Mouse (Mus musculus) testis, adult 2 months (tissue): ENCODE results near the gene Maml3. TPM values are rescaled to one million over a fixed set of nuclear protein-coding genes. Genes with fewer than 3 reads are reported as not detected.
A peak's percentile ranks its signal among the peaks of the same experiment; 100 is the strongest.

Experiments
- H3K27ac ChIP-seq: fragments of 200-500 bp; 2 replicates; pipeline ENCODE4 v1.5.1; 2012; ENCODE audit warnings: low read depth, low read length; ENCODE audit not compliant: control insufficient read depth, insufficient read depth
- H3K27me3 ChIP-seq: fragments of 200-500 bp; 2 replicates; pipeline ENCODE4 v1.6.1; 2012; ENCODE audit warnings: mild to moderate bottlenecking, low read length, moderate library complexity; ENCODE audit not compliant: control insufficient read depth, insufficient read depth
- H3K36me3 ChIP-seq: fragments of 200-500 bp; 2 replicates; pipeline ENCODE4 v1.6.1; 2012; ENCODE audit warnings: mild to moderate bottlenecking, low read length; ENCODE audit not compliant: control insufficient read depth, insufficient read depth
- H3K4me1 ChIP-seq: fragments of 200-500 bp; 2 replicates; pipeline ENCODE4 v1.6.1; 2012; ENCODE audit warnings: low read length; ENCODE audit not compliant: control insufficient read depth, insufficient read depth
- H3K4me3 ChIP-seq: fragments of 200-500 bp; 2 replicates; pipeline ENCODE4 v1.5.1; 2012; ENCODE audit warnings: low read depth, mild to moderate bottlenecking, low read length, moderate library complexity, mixed read lengths; ENCODE audit not compliant: control insufficient read depth
- CTCF ChIP-seq: fragments of 200-500 bp; IDR thresholded peaks from 2 replicates; pipeline ENCODE4 v1.5.1; 2012; ENCODE audit warnings: low read depth, mild to moderate bottlenecking, inconsistent platforms, low read length, moderate library complexity; ENCODE audit not compliant: control insufficient read depth, insufficient read depth, insufficient replicate concordance
- POLR2A ChIP-seq: fragments of 200-500 bp; IDR thresholded peaks from 2 replicates; pipeline ENCODE4 v1.6.1; 2012; ENCODE audit warnings: low read depth, mild to moderate bottlenecking, inconsistent platforms, low read length, moderate library complexity; ENCODE audit not compliant: control insufficient read depth
- polyA plus RNA-seq: library from polyadenylated mRNA; depleted of rRNA; stranded (reverse); fragments of >200 nt; gene quantifications from 2 replicates; pipeline ENCODE4 v1.2.3, GENCODE M21; 2012

Gene Maml3
- polyA plus RNA-seq, 1 experiment, result 2.9 TPM

DNA sequence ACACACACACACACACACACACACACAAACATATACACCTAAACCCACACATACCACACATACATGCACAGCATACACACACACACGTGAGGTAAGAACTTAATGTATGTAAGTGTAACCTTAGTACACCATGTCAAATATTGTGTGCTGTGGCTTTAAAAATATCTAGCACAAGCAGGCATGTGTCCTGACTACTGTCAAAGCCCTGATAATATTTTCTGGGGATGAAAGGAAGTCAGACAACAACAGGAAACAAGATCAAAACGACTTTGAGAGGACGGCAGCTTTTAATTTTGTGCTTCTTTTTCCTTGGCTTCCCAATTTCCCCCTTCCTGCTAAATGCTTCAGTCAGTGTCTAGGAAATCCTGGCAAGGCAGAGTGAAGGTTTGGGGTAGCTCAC lies 392.5 kb downstream of the Maml3 start:
- no peak overlapping the region for H3K4me3 ChIP-seq
- TF ChIP-seq CTCF, result no peak
- TF ChIP-seq POLR2A, result no peak
- peaks cover 10% of the 10 kb centered on the region for H3K4me1 ChIP-seq
- no peaks in the 10 kb centered on the region for H3K36me3 ChIP-seq
- H3K27me3 ChIP-seq, result no peaks in the 10 kb centered on the region
- H3K27ac ChIP-seq, result no peak overlapping the region

GRCm38 (mm10) chr3:51708746-51709411 lies 396.0 kb downstream of the Maml3 start:
- peak overlapping the region; percentile 76 for H3K4me3 ChIP-seq
- H3K27ac ChIP-seq, result peak overlapping the region; percentile 83
- no peaks in the 10 kb centered on the region for H3K36me3 ChIP-seq
- H3K4me1 ChIP-seq, result peaks cover 10% of the 10 kb centered on the region
- H3K27me3 ChIP-seq, result no peaks in the 10 kb centered on the region
- TF ChIP-seq CTCF, result no peak
- TF ChIP-seq POLR2A, result no peak

DNA sequence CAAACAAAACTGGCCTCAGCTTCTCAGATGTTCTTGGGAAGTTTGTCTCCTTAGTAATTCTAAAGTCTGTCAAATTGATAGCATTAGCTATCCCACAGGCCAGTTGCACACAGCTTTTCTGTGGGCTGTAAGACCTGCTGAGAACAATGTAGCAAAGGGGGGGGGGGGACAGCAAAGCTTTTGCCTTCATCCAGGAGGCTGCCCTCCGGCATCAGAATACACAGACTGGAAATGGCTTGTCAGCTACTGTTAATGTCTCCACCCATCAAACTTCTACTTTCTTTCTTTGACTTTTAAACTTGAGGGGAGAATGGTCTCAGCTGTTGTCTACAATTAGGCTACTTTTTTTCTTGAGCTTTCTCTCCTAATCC lies 396.5 kb downstream of the Maml3 start:
- H3K27me3 ChIP-seq, result no peaks in the 10 kb centered on the region
- no peak overlapping the region for H3K4me3 ChIP-seq
- peaks cover 10% of the 10 kb centered on the region for H3K4me1 ChIP-seq
- no peaks in the 10 kb centered on the region for H3K36me3 ChIP-seq
- H3K27ac ChIP-seq, result peak overlapping the region; percentile 32; the same call in 1 of the 2 replicates
- TF ChIP-seq CTCF, result no peak
- TF ChIP-seq POLR2A, result no peak

DNA sequence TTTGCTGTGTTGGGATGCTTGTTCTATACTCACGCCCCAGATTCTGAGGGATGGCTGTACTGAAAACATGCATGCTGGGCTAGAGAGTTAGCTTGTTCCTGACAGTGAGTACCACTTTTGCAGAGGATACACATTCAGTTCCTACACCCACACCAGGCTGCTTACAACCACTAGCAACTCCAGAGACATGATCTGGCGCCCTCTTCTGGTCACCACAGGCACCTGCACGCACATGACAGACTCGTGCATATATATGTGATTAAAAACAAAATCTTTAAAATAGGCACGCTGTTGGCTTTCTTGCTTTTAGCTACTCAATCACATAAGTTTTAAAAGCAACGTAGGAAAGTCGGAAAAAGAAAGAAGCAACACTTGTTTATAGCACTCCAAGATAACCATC lies 399.7 kb downstream of the Maml3 start:
- Histone ChIP-seq H3K27me3 (no peaks in the 10 kb centered on the region; the same call in 1 of the 2 replicates), H3K4me3 (no peak overlapping the region), H3K4me1 (peaks cover 17% of the 10 kb centered on the region), H3K36me3 (no peaks in the 10 kb centered on the region), H3K27ac (no peak overlapping the region)
- TF ChIP-seq POLR2A, result no peak
- peak; percentile 87; the same call in 1 of the 2 replicates for TF ChIP-seq CTCF

GRCm38 (mm10) chr3:51703478-51703877 lies 401.4 kb downstream of the Maml3 start:
- Histone ChIP-seq H3K27me3 (no peaks in the 10 kb centered on the region; the same call in 1 of the 2 replicates), H3K4me3 (no peak overlapping the region), H3K27ac (no peak overlapping the region), H3K4me1 (peaks cover 13% of the 10 kb centered on the region), H3K36me3 (no peaks in the 10 kb centered on the region)
- TF ChIP-seq POLR2A (no peak), CTCF (no peak)

DNA sequence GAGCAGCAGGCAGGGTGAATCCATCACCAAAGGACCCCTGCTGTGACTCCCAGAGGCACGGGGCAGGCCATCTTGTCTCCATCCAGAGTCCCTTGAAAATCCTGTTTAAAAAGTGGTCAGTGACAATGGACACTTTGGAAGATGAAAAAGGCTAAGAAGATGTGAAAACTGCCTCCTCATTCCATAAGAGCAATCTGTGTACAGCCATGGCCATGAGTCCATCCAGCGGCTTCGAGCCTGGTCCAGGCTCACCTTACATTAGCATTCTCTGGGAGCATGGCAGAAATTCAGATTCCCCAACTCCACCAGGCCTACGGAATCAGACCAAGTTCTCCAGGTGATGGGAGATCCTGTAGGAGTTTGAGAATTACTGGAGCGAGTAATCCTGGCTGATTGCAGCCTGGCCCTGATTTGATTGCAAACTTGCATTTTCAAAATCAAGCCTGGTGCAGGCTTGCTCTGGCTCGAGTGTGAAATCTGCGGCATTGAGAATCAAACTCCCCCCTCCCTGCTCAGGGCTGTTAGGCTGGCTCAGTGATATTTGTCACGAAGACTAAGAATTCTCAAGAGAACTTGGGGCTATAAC lies 402.1 kb downstream of the Maml3 start:
- no peaks in the 10 kb centered on the region for H3K36me3 ChIP-seq

GRCm38 (mm10) chr3:51701950-51702349 lies 402.9 kb downstream of the Maml3 start:
- Histone ChIP-seq H3K4me1 (peaks cover 8% of the 10 kb centered on the region), H3K27ac (no peak overlapping the region), H3K36me3 (no peaks in the 10 kb centered on the region), H3K4me3 (no peak overlapping the region), H3K27me3 (no peaks in the 10 kb centered on the region; the same call in 1 of the 2 replicates)
- no peak for TF ChIP-seq CTCF
- no peak for TF ChIP-seq POLR2A

More for the DNA sequence above, 402.1 kb downstream of the Maml3 start:
- Histone ChIP-seq H3K4me3 (no peak overlapping the region), H3K27ac (no peak overlapping the region), H3K4me1 (peaks cover 8% of the 10 kb centered on the region), H3K27me3 (no peaks in the 10 kb centered on the region; the same call in 1 of the 2 replicates)
- TF ChIP-seq CTCF, result no peak
- no peak for TF ChIP-seq POLR2A
